Mouse (Mus musculus): ENCODE data around the gene Fmnl3.

DNA sequence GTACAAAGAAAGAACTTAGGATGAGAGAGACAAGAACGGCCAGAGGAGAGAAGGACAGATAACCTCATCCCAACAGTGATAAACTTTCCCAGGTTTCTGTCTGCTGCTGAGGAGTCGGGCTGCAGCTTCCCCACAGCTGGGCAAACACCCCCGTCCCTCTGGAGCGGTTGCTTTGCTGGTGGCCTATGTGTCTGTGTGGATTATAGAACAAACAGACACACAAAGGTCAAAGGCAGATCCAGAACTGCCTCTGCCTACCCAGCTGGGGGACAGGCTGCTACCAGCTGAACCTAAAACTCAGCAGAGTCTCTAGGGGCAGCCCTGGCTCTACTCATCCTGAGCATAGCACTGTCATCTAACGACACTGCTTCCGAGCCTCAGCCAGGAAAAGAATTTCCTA lies 30.6 kb downstream of the Fmnl3 start:
- TF ChIP-seq CTCF (IDR thresholded peaks at IDR 0.05; ENCODE audit: borderline replicate concordance, extremely low read depth, insufficient read depth, insufficient read length) (no peak), POLR2A (IDR thresholded peaks at IDR 0.05; ENCODE audit: borderline replicate concordance, extremely low read depth, insufficient read depth, insufficient read length, poor library complexity, severe bottlenecking) (no peak)
